Mouse (Mus musculus) megakaryocyte-erythroid progenitor cell, adult 5-6 weeks (primary cell): ENCODE data around the gene Cntln. TPM values are rescaled to one million over a fixed set of nuclear protein-coding genes. Genes with fewer than 3 reads are reported as not detected.

Experiments
- total RNA-seq, 2 experiments: library from RNA; stranded (forward) in 1 of 2; stranded (reverse) in 1 of 2; fragments of 200-1000, 215-1000 nt in 1 of 2; fragments of >200 nt in 1 of 2; fragmentation: Nextera tagmentation in 1 of 2; gene quantifications; 2 replicates each; pipeline ENCODE4 v1.2.3; 2014 to 2017

The Cntln gene
- total RNA-seq, 2 experiments from 2014 or later, result 19.9 to 28.9 TPM

Other genes starting within 250 kb of the Cntln start
- not detected in 2 replicates for gene Bnc2, start 209.0 kb upstream of the Cntln start, total RNA-seq (2014; fragmentation: Nextera tagmentation)
- not detected in 2 replicates for gene Bnc2, start 209.0 kb upstream of the Cntln start, total RNA-seq (2017)